Mouse (Mus musculus): ENCODE measurements at regions not wholly inside any gene's neighbourhood (a gene's known extent, or its start where the extent isn't known, plus 50 kb on each side); places are given as distances from the start of the nearest gene placed in this dataset.

DNA sequence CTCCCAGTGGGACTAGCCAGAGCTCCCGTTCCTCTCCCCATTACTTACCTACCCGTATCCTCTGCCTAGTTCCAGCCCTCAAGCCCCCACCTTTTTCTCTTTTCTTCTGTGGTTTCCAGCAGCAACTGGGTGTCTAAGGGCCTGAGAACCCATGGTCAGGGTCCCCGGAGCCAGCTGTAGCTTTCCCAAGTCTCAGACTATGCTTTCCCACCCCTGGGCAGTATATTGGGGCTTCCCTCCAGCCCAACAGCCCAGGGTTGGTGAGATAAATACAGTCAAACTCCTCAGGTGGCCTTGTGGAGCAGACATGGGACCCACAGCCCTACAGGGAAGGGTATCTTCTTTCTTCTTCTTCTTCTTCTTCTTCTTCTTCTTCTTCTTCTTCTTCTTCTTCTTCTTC, 59.4 kb upstream of the Nova1 start:
- no peak for DNase-seq (ENCODE audit: low spot score in 2 of 2)
- intact Hi-C loops (cut with DNase I), result no loop called here

DNA sequence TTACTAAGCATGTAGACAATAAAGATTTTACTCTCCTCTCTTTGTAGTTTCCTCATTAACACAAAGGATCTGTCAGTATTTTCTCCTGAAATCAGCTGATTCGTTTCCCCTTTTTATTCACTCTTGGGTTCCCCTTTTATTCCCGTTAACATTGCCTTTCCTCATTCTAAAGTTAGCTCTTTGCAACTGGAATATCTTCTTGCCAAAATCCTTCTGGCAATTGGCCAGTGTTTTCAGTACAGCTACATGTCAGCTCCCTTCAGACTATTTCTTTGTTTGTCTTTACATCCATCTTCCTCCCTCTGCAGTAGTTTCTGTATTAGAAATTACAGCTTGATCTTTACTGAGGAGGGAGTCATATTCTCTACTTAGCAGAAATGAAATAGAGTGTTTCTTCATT, 51.4 kb upstream of the Nova1 start:
- intact Hi-C loops (cut with DNase I), result no loop called here
- no peak for DNase-seq (ENCODE audit: low spot score in 2 of 2)
